17 mouse cellular contexts compared by ENCODE assay signal in the genomic region with DNA sequence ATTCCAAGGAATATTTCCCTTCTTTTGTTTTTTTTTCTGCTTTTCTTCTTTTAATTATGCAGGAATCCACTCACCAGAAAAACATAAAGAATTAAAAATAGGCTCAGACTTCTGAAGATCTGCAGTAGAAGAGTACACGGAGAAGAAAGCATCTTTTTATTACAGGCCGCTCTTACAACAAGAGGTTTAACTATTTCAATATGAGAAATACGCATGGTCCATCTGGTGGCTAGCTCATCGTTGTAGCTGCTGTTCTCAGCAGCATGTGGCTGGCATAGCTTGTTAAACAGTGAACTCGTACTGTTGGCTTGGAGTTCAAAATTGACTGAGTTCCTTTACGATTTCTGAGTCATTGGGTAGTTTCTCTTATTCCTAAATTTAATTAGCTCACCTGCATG.
DNase-seq lines count a peak whose midpoint lies in the region; ATAC-seq and TF ChIP-seq lines count a peak whose summit lies in the region.
"Had no signal": no experiment of that assay in that cellular context is flagged by ENCODE, and none has a peak within 500 bp of the region (broad histone marks: within the 10 kb centered on the region; RNA-seq: fewer than 3 reads in every experiment).

No protein-coding gene starts in this region.

- H3K27ac ChIP-seq in lung, embryonic 15.5 days = peak overlapping the region; percentile 24; the same call in 1 of the 2 replicates
- H3K27ac ChIP-seq: heart, embryonic 15.5 days; hindbrain, embryonic 12.5 days; liver, embryonic 15.5 days had no signal

- ATAC-seq in lung, embryonic 15.5 days (ENCODE audit: borderline replicate concordance, extremely low read depth, low FRiP score, low TSS enrichment) = no peak
- ATAC-seq: forebrain, postnatal 0 days had no signal

- no peak overlapping the region for H3K9ac ChIP-seq in lung, embryonic 15.5 days
- H3K9ac ChIP-seq: forebrain, postnatal 0 days; heart, embryonic 15.5 days; hindbrain, embryonic 12.5 days; liver, embryonic 15.5 days had no signal

- H3K79me2 ChIP-seq in myocyte (ENCODE audit: control insufficient read depth, insufficient read depth) = no peaks in the 10 kb centered on the region

- peak overlapping the region; percentile 4; the same call in 1 of the 2 replicates for H3K4me2 ChIP-seq in lung, embryonic 15.5 days
- peak overlapping the region; percentile 55 for H3K4me2 ChIP-seq in myocyte (ENCODE audit: low read depth)
- H3K4me2 ChIP-seq: heart, embryonic 15.5 days; hindbrain, embryonic 12.5 days; liver, embryonic 15.5 days had no signal

- 48% methylated on average over 6 of the region's 6 CpGs for WGBS in lung, embryonic 15.5 days

- no peaks in the 10 kb centered on the region for H3K36me3 ChIP-seq in lung, embryonic 15.5 days
- H3K36me3 ChIP-seq in myocyte (ENCODE audit: control insufficient read depth, insufficient read depth) = no peaks in the 10 kb centered on the region
- H3K36me3 ChIP-seq: heart, embryonic 15.5 days; hindbrain, embryonic 12.5 days; liver, embryonic 15.5 days had no signal

- H3K9me3 ChIP-seq in lung, embryonic 15.5 days = no peaks in the 10 kb centered on the region
- H3K9me3 ChIP-seq: heart, embryonic 15.5 days; hindbrain, embryonic 12.5 days; liver, embryonic 15.5 days; megakaryocyte, embryonic 14.5 days had no signal

- no peak overlapping the region for H3ac ChIP-seq in myocyte (ENCODE audit: control insufficient read depth, insufficient read length)

- peaks cover 9% of the 10 kb centered on the region; the same call in 1 of the 2 replicates for H3K4me1 ChIP-seq in lung, embryonic 15.5 days
- H3K4me1 ChIP-seq: heart, embryonic 15.5 days; liver, embryonic 15.5 days; megakaryocyte, embryonic 14.5 days had no signal

- no peak for DNase-seq in lung, postnatal 4 days
- peak; percentile 58 for DNase-seq in embryo, embryonic 10.5 days (ENCODE audit: low spot score)
- peak; percentile 55 for DNase-seq in fibroblast of lung, adult 2 months (ENCODE audit: low read depth)
- DNase-seq in thymus, postnatal 14 days = no peak
- no peak for DNase-seq in left cerebral cortex, adult 8-10 months (ENCODE audit: low spot score in 2 of 2)
- DNase-seq: cerebellum, adult 2 months; forebrain, postnatal 0 days; gastrocnemius, postnatal 25 days; kidney, adult 8-10 months; right cerebral cortex, postnatal 25 days; thymus, adult 2 months had no signal

- no peaks in the 10 kb centered on the region for H3K27me3 ChIP-seq in lung, embryonic 15.5 days
- H3K27me3 ChIP-seq in myocyte (ENCODE audit: control insufficient read depth, insufficient read depth, insufficient read length) = no peaks in the 10 kb centered on the region
- H3K27me3 ChIP-seq: heart, embryonic 15.5 days; hindbrain, embryonic 12.5 days; liver, embryonic 15.5 days had no signal

- no peak overlapping the region for H3K4me3 ChIP-seq in lung, embryonic 15.5 days
- H3K4me3 ChIP-seq in myocyte = no peak overlapping the region
- H3K4me3 ChIP-seq: heart, embryonic 15.5 days; hindbrain, embryonic 12.5 days; liver, embryonic 15.5 days; megakaryocyte, embryonic 14.5 days had no signal

- no peak for TF ChIP-seq POLR2A in myocyte (IDR thresholded peaks at IDR 0.05; ENCODE audit: insufficient read length, low read depth)

TF ChIP-seq in myocyte, 11 proteins besides CTCF, POLR2A, EP300 and RAD21:
- TF ChIP-seq TCF3 (IDR thresholded peaks at IDR 0.05; ENCODE audit: insufficient read length, low read depth) = no peak
- TF ChIP-seq E2F4 (IDR thresholded peaks at IDR 0.05; ENCODE audit: insufficient read depth) = no peak
- TF ChIP-seq MYOD1 (IDR thresholded peaks at IDR 0.05; ENCODE audit: control insufficient read depth in 1 of 3, insufficient read length in 2 of 3, low read depth in 2 of 3) = no peak
- TF ChIP-seq USF1 (IDR thresholded peaks at IDR 0.05; ENCODE audit: low read depth) = no peak
- no peak for TF ChIP-seq POLR2AphosphoS2 (IDR thresholded peaks at IDR 0.05; ENCODE audit: insufficient read length, low read depth)
- no peak for TF ChIP-seq CEBPB (IDR thresholded peaks at IDR 0.05; ENCODE audit: insufficient read depth, poor library complexity, severe bottlenecking)
- no peak for TF ChIP-seq TCF12 (IDR thresholded peaks at IDR 0.05; ENCODE audit: insufficient read depth, poor library complexity, severe bottlenecking)
- TF ChIP-seq MYOG (IDR thresholded peaks at IDR 0.05; ENCODE audit: control insufficient read depth in 1 of 3, insufficient read depth in 1 of 3, insufficient read length in 2 of 3, low read depth in 2 of 3) = no peak
- TF ChIP-seq REST (IDR thresholded peaks at IDR 0.05; ENCODE audit: insufficient read depth, insufficient read length) = no peak
- TF ChIP-seq MAX (IDR thresholded peaks at IDR 0.05; ENCODE audit: low read depth) = no peak
- no peak for TF ChIP-seq SRF (IDR thresholded peaks at IDR 0.05; ENCODE audit: control insufficient read depth, insufficient read length, low read depth)

Comparison
In these comparisons a context has a peak if more than half of its experiments do, and no peak if none do; other contexts are left out.
1. DNase-seq: peak in embryo, embryonic 10.5 days (single experiment) and fibroblast of lung, adult 2 months (single experiment); none in lung, postnatal 4 days (0 of 2), thymus, postnatal 14 days (single experiment) and left cerebral cortex, adult 8-10 months (0 of 2).